Comparison of ENCODE assay signal across 21 mouse cellular contexts in the genomic region with DNA sequence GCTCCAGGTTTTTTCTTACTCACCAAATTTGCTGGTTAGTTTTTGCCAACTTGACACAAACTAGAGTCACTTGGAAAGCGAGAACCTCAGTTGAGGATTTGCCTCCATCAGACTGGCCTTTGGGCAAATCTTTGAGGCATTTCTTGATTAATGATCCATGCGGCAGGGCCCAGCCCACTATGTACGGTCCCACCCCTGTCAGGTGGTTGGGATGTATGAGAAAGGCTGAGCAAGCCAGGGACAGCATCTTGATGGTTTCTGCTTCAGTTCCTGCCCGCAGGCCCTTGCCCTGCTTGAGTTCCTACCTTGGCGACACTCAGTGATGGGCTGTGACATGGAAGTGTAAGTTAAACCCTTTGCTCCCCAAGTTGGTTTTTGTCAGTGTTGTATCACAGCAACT. TPM values are rescaled to one million over a fixed set of nuclear protein-coding genes. Genes with fewer than 3 reads are reported as not detected.
DNase-seq lines count a peak whose midpoint lies in the region; ATAC-seq and TF ChIP-seq lines count a peak whose summit lies in the region.
"Had no signal": no experiment of that assay in that cellular context is flagged by ENCODE, and none has a peak within 500 bp of the region (broad histone marks: within the 10 kb centered on the region; RNA-seq: fewer than 3 reads in every experiment).

No protein-coding gene starts in this region.

- no peak for TF ChIP-seq CTCF in kidney, postnatal 0 days (IDR thresholded peaks at IDR 0.05; ENCODE audit: low read depth)

- no peak overlapping the region for H3K4me3 ChIP-seq in kidney, embryonic 15.5 days (replicated peaks)
- no peak overlapping the region for H3K4me3 ChIP-seq in kidney, postnatal 0 days (replicated peaks; ENCODE audit: low read depth, low read length)
- H3K4me3 ChIP-seq: embryonic facial prominence, embryonic 13.5 days; embryonic facial prominence, embryonic 15.5 days; erythroblast, embryonic 14.5 days; forebrain, embryonic 10.5 days; forebrain, embryonic 12.5 days had no signal

- no peak overlapping the region for H3K4me2 ChIP-seq in kidney, embryonic 15.5 days
- no peak overlapping the region for H3K4me2 ChIP-seq in kidney, postnatal 0 days (ENCODE audit: low read length)
- H3K4me2 ChIP-seq: embryonic facial prominence, embryonic 13.5 days; embryonic facial prominence, embryonic 15.5 days; forebrain, embryonic 12.5 days had no signal

- no peak for DNase-seq in kidney, postnatal 36 days
- peak; percentile 12 for DNase-seq in kidney, postnatal 0 days (ENCODE audit: low spot score)
- no peak for DNase-seq in kidney, adult 18-20 months
- DNase-seq: adrenal gland, adult 2 months; adrenal gland, postnatal 10 days; adrenal gland, postnatal 25 days; cerebellum, adult 11 months; cerebellum, adult 18-20 months; cerebellum, adult 8-10 months; cerebellum, adult 9-11 months; cerebellum, postnatal 14 days; cerebellum, postnatal 36 days; embryo, embryonic 11 days had no signal

- H3K4me1 ChIP-seq in kidney, embryonic 15.5 days: peaks cover 8% of the 10 kb centered on the region; the same call in 1 of the 2 replicates
- no peaks in the 10 kb centered on the region for H3K4me1 ChIP-seq in kidney, postnatal 0 days (replicated peaks; ENCODE audit: insufficient read depth, low read length)

- WGBS in kidney, embryonic 15.5 days: 56% methylated on average over 5 of the region's 5 CpGs
- WGBS in kidney, postnatal 0 days: 58% methylated on average over 5 of the region's 5 CpGs

- no peaks in the 10 kb centered on the region for H3K27me3 ChIP-seq in kidney, embryonic 15.5 days
- no peaks in the 10 kb centered on the region for H3K27me3 ChIP-seq in kidney, postnatal 0 days (ENCODE audit: insufficient read depth, low read length)
- H3K27me3 ChIP-seq: embryonic facial prominence, embryonic 13.5 days; embryonic facial prominence, embryonic 15.5 days; forebrain, embryonic 12.5 days had no signal

- H3K9me3 ChIP-seq in kidney, embryonic 15.5 days (replicated peaks): no peaks in the 10 kb centered on the region
- H3K9me3 ChIP-seq in kidney, postnatal 0 days (replicated peaks; ENCODE audit: low read length): no peaks in the 10 kb centered on the region
- H3K9me3 ChIP-seq: embryonic facial prominence, embryonic 13.5 days; embryonic facial prominence, embryonic 15.5 days; forebrain, embryonic 10.5 days; forebrain, embryonic 12.5 days had no signal

- no peak overlapping the region for H3K27ac ChIP-seq in kidney, embryonic 15.5 days
- H3K27ac ChIP-seq in kidney, postnatal 0 days: no peak overlapping the region
- H3K27ac ChIP-seq: embryonic facial prominence, embryonic 13.5 days; embryonic facial prominence, embryonic 15.5 days; forebrain, embryonic 10.5 days; forebrain, embryonic 12.5 days had no signal

- H3K9ac ChIP-seq in kidney, embryonic 15.5 days: no peak overlapping the region
- H3K9ac ChIP-seq in kidney, postnatal 0 days (ENCODE audit: low read depth, low read length): no peak overlapping the region
- H3K9ac ChIP-seq: embryonic facial prominence, embryonic 13.5 days; embryonic facial prominence, embryonic 15.5 days; forebrain, embryonic 12.5 days had no signal

- H3K36me3 ChIP-seq in kidney, embryonic 15.5 days: no peaks in the 10 kb centered on the region
- no peaks in the 10 kb centered on the region for H3K36me3 ChIP-seq in kidney, postnatal 0 days (ENCODE audit: insufficient read depth, low read length)
- H3K36me3 ChIP-seq: embryonic facial prominence, embryonic 13.5 days; embryonic facial prominence, embryonic 15.5 days; forebrain, embryonic 10.5 days; forebrain, embryonic 12.5 days had no signal

- 0 out of 2 replicates have a peak, but pooled peaks have one; percentile 41 for ATAC-seq in kidney, embryonic 15.5 days (replicated peaks; ENCODE audit: low FRiP score)
- ATAC-seq in kidney, postnatal 0 days (replicated peaks; ENCODE audit: low FRiP score, low read depth): peak; percentile 43; the same call in 1 of the 2 replicates
- ATAC-seq: forebrain, embryonic 14.5 days; forebrain, embryonic 16.5 days had no signal

RNA-seq across cellular contexts. Expression of gene Borcs5, which starts 58.9 kb away (rescaled TPM):
- polyA plus RNA-seq in kidney, embryonic 15.5 days (2015; fragmentation: Nextera tagmentation; extraction: Ambion mirVana): 15.8 and 16.4 TPM in 2 replicates
- 20.0 and 20.1 TPM in 2 replicates for polyA plus RNA-seq in kidney, postnatal 0 days (2015; fragmentation: Nextera tagmentation; extraction: Ambion mirVana)
